Mouse (Mus musculus): ENCODE measurements around the gene Orai2.

DNA sequence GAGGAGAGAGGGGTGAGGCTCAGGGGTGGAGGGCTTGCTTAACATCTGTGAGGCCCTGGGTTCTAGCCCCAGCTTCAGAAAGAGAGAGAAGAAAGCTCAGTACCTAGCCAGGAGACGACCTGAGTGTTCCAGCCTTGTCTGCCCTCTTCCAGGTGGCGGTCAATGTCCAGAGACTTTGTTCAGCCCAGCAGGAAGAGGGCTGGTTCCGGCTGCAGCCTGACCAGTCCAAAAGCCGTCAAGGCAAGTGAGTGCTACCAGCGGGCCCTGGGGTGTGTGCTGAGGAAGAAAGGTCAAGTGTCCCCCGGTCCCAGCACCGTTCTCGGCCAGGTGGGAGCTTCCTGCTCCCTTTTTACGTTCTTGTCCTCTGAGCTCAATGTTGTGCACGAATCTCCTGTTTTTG is 72.0 kb downstream of the Orai2 start:
- TF ChIP-seq CHD2 (IDR thresholded peaks at IDR 0.05; ENCODE audit: low read depth, low read length) (no peak), ZNF384 (IDR thresholded peaks at IDR 0.05; ENCODE audit: low read depth, low read length) (no peak), ZC3H11A (IDR thresholded peaks at IDR 0.05; ENCODE audit: borderline replicate concordance, low read depth, low read length) (no peak), MAFK (IDR thresholded peaks at IDR 0.05; ENCODE audit: insufficient read depth, low read depth, low read length) (no peak), HCFC1 (IDR thresholded peaks at IDR 0.05; ENCODE audit: borderline replicate concordance, insufficient read depth, low read length) (no peak)

Measured in ES-E14 (cell line).